Mouse (Mus musculus) hindbrain, embryonic 10.5 days (tissue): ENCODE data around the gene Smox. TPM values are rescaled to one million over a fixed set of nuclear protein-coding genes. Genes with fewer than 3 reads are reported as not detected.

Source experiments
- DNase-seq: peaks from one replicate; pipeline ENCODE4 v3.0.0-alpha.2; 2017; ENCODE audit warnings: low spot score
- H3K27ac ChIP-seq: fragments of 300-500 bp; sonication (generic); 2 replicates; pipeline ENCODE4 v1.5.1; 2016; ENCODE audit warnings: mild to moderate bottlenecking, moderate library complexity
- H3K27me3 ChIP-seq: fragments of 300-500 bp; sonication (generic); 2 replicates; pipeline ENCODE4 v1.6.1; 2016; ENCODE audit warnings: mild to moderate bottlenecking; ENCODE audit not compliant: poor library complexity, insufficient read depth, severe bottlenecking
- H3K36me3 ChIP-seq: fragments of 300-500 bp; sonication (generic); 2 replicates; pipeline ENCODE4 v1.6.1; 2016; ENCODE audit warnings: mild to moderate bottlenecking, moderate library complexity
- H3K4me1 ChIP-seq: fragments of 300-500 bp; sonication (generic); replicated peaks from 2 replicates; pipeline ENCODE4 v1.6.1; 2016; ENCODE audit warnings: mild to moderate bottlenecking
- H3K4me3 ChIP-seq: fragments of 300-500 bp; sonication (generic); 2 replicates; pipeline ENCODE4 v1.5.1; 2016; ENCODE audit warnings: mild to moderate bottlenecking, moderate library complexity
- H3K9me3 ChIP-seq: fragments of 300-500 bp; sonication (generic); 2 replicates; pipeline ENCODE4 v1.6.1; 2016; ENCODE audit warnings: mild to moderate bottlenecking, moderate library complexity
- WGBS: fragments of 180-500 bp; shearing (Covaris S2); methylation state at CpG from one replicate; pipeline ENCODE4 v1.1.7; 2016; 5-methylcytosine and 5-hydroxymethylcytosine counted together
- polyA plus RNA-seq: library from polyadenylated mRNA; unstranded; fragments of >200 nt; fragmentation: Nextera tagmentation; extraction: Ambion mirVana; gene quantifications from 2 replicates; pipeline ENCODE4 v1.2.1, GENCODE M21; 2016

Gene Smox
- polyA plus RNA-seq, 1 experiment from 2014 or later: 34.1 TPM

GRCm38 (mm10) chr2:131488870-131489269 is 2.4 kb upstream of the Smox start:
- H3K9me3 ChIP-seq: no peaks in the 10 kb centered on the region
- no peaks in the 10 kb centered on the region for H3K36me3 ChIP-seq
- peaks cover 19% of the 10 kb centered on the region; the same call in 1 of the 2 replicates for H3K27me3 ChIP-seq
- no peak for DNase-seq
- peaks cover 25% of the 10 kb centered on the region for H3K4me1 ChIP-seq
- no peak overlapping the region for H3K27ac ChIP-seq
- 82% methylated on average over 2 of the region's 2 CpGs for WGBS
- H3K4me3 ChIP-seq: no peak overlapping the region

GRCm38 (mm10) chr2:131489591-131489990 is 1.7 kb upstream of the Smox start:
- Histone ChIP-seq H3K9me3 (no peaks in the 10 kb centered on the region), H3K27me3 (peaks cover 19% of the 10 kb centered on the region; the same call in 1 of the 2 replicates), H3K4me1 (peaks cover 26% of the 10 kb centered on the region), H3K36me3 (no peaks in the 10 kb centered on the region), H3K27ac (no peak overlapping the region), H3K4me3 (no peak overlapping the region)
- WGBS: 76% methylated on average over 4 of the region's 4 CpGs
- no peak for DNase-seq

GRCm38 (mm10) chr2:131491707-131492595 is 655 bp downstream of the Smox start:
- Histone ChIP-seq H3K4me1 (peaks cover 32% of the 10 kb centered on the region), H3K9me3 (no peaks in the 10 kb centered on the region), H3K27ac (peak overlapping the region; percentile 94), H3K27me3 (peaks cover 19% of the 10 kb centered on the region; the same call in 1 of the 2 replicates), H3K4me3 (peak overlapping the region; percentile 91), H3K36me3 (no peaks in the 10 kb centered on the region)
- under 1% methylated on average over 101 of the region's 102 CpGs for WGBS
- peak; percentile 76 for DNase-seq

GRCm38 (mm10) chr2:131492596-131493139 is 1.4 kb downstream of the Smox start:
- peak overlapping the region; percentile 94 for H3K27ac ChIP-seq
- peaks cover 38% of the 10 kb centered on the region for H3K4me1 ChIP-seq
- peaks cover 19% of the 10 kb centered on the region; the same call in 1 of the 2 replicates for H3K27me3 ChIP-seq
- no peaks in the 10 kb centered on the region for H3K9me3 ChIP-seq
- H3K36me3 ChIP-seq: no peaks in the 10 kb centered on the region
- no peak for DNase-seq
- peak overlapping the region; percentile 91 for H3K4me3 ChIP-seq
- 8% methylated on average over 10 of the region's 10 CpGs for WGBS

- Histone ChIP-seq H3K36me3 (no peaks in the 10 kb centered on the region), H3K27ac (no peak overlapping the region), H3K27me3 (peaks cover 19% of the 10 kb centered on the region; the same call in 1 of the 2 replicates), H3K4me3 (peak overlapping the region; percentile 91), H3K4me1 (peaks cover 43% of the 10 kb centered on the region), H3K9me3 (no peaks in the 10 kb centered on the region)
- WGBS: 52% methylated on average over 5 of the region's 5 CpGs
- no peak for DNase-seq
Measured at GRCm38 (mm10) chr2:131493446-131493845, 2.1 kb downstream of the Smox start.

GRCm38 (mm10) chr2:131495256-131495655 is 4.0 kb downstream of the Smox start:
- H3K27ac ChIP-seq: no peak overlapping the region
- DNase-seq: no peak
- no peaks in the 10 kb centered on the region for H3K36me3 ChIP-seq
- no peak overlapping the region for H3K4me3 ChIP-seq
- H3K4me1 ChIP-seq: peaks cover 51% of the 10 kb centered on the region
- H3K27me3 ChIP-seq: peaks cover 19% of the 10 kb centered on the region; the same call in 1 of the 2 replicates
- no peaks in the 10 kb centered on the region for H3K9me3 ChIP-seq
- 73% methylated on average over 3 of the region's 3 CpGs for WGBS

- H3K4me1 ChIP-seq: peaks cover 56% of the 10 kb centered on the region
- H3K27ac ChIP-seq: no peak overlapping the region
- H3K36me3 ChIP-seq: no peaks in the 10 kb centered on the region
- DNase-seq: no peak
- 89% methylated on average over 5 of the region's 5 CpGs for WGBS
- H3K27me3 ChIP-seq: peaks cover 14% of the 10 kb centered on the region; the same call in 1 of the 2 replicates
- no peaks in the 10 kb centered on the region for H3K9me3 ChIP-seq
- H3K4me3 ChIP-seq: no peak overlapping the region
Measured at GRCm38 (mm10) chr2:131496125-131496820, 5.0 kb downstream of the Smox start.

GRCm38 (mm10) chr2:131497224-131497856 is 6.0 kb downstream of the Smox start:
- H3K27ac ChIP-seq: peak overlapping the region; percentile 18; the same call in 1 of the 2 replicates

GRCm38 (mm10) chr2:131498219-131498618 is 6.9 kb downstream of the Smox start:
- Histone ChIP-seq H3K4me1 (peaks cover 55% of the 10 kb centered on the region), H3K4me3 (no peak overlapping the region), H3K36me3 (no peaks in the 10 kb centered on the region), H3K27ac (no peak overlapping the region), H3K27me3 (peaks cover 6% of the 10 kb centered on the region; the same call in 1 of the 2 replicates), H3K9me3 (no peaks in the 10 kb centered on the region)
- no peak for DNase-seq
- WGBS: 71% methylated on average over 7 of the region's 7 CpGs

More at GRCm38 (mm10) chr2:131497224-131497856, 6.0 kb downstream of the Smox start:
- 89% methylated on average over 4 of the region's 4 CpGs for WGBS
- Histone ChIP-seq H3K4me3 (no peak overlapping the region), H3K27me3 (peaks cover 14% of the 10 kb centered on the region; the same call in 1 of the 2 replicates), H3K36me3 (no peaks in the 10 kb centered on the region), H3K9me3 (no peaks in the 10 kb centered on the region), H3K4me1 (peaks cover 56% of the 10 kb centered on the region)
- no peak for DNase-seq

GRCm38 (mm10) chr2:131499290-131499845 is 8.1 kb downstream of the Smox start:
- 64% methylated on average over 5 of the region's 5 CpGs for WGBS
- Histone ChIP-seq H3K27ac (no peak overlapping the region), H3K4me1 (peaks cover 47% of the 10 kb centered on the region), H3K9me3 (no peaks in the 10 kb centered on the region), H3K4me3 (no peak overlapping the region), H3K36me3 (no peaks in the 10 kb centered on the region), H3K27me3 (no peaks in the 10 kb centered on the region)
- DNase-seq: no peak

GRCm38 (mm10) chr2:131501886-131502285 is 10.6 kb downstream of the Smox start:
- WGBS: 62% methylated on average over 5 of the region's 5 CpGs
- H3K27me3 ChIP-seq: no peaks in the 10 kb centered on the region
- no peaks in the 10 kb centered on the region for H3K36me3 ChIP-seq
- DNase-seq: no peak
- no peak overlapping the region for H3K4me3 ChIP-seq
- H3K9me3 ChIP-seq: no peaks in the 10 kb centered on the region
- peak overlapping the region; percentile 53 for H3K27ac ChIP-seq
- H3K4me1 ChIP-seq: peaks cover 64% of the 10 kb centered on the region

GRCm38 (mm10) chr2:131502561-131502960 is 11.3 kb downstream of the Smox start:
- Histone ChIP-seq H3K36me3 (no peaks in the 10 kb centered on the region), H3K9me3 (no peaks in the 10 kb centered on the region), H3K4me3 (no peak overlapping the region), H3K4me1 (peaks cover 66% of the 10 kb centered on the region), H3K27ac (peak overlapping the region; percentile 53; the same call in 1 of the 2 replicates), H3K27me3 (no peaks in the 10 kb centered on the region)
- 67% methylated on average over 5 of the region's 5 CpGs for WGBS
- no peak for DNase-seq
